Mouse (Mus musculus) heart, adult 18-20 months (tissue): ENCODE measurements at regions not wholly inside any gene's neighbourhood (a gene's known extent, or its start where the extent isn't known, plus 50 kb on each side); places are given as distances from the start of the nearest gene placed in this dataset.

Experiments used
- DNase-seq, 2 experiments: peaks; one replicate each; pipeline ENCODE4 v3.0.0; 2021 to 2022; ENCODE audit warnings: mixed read lengths in 1 of 2

GRCm38 (mm10) chr19:15851622-15852021 is 95.5 kb downstream of the Psat1 start:
- DNase-seq, result no peak

GRCm38 (mm10) chr19:15850722-15851121 is 96.4 kb downstream of the Psat1 start:
- no peak for DNase-seq

- no peak for DNase-seq
These were observed 97.9 kb downstream of the Psat1 start for GRCm38 (mm10) chr19:15849235-15849634.

GRCm38 (mm10) chr19:15838327-15838726 is 108.8 kb downstream of the Psat1 start:
- peak in 1 of 2 experiments; percentile 5 for DNase-seq

GRCm38 (mm10) chr19:15837715-15838175 is 109.4 kb downstream of the Psat1 start:
- DNase-seq, result peak; percentile 16 to 17

- no peak for DNase-seq
These were observed 110.0 kb downstream of the Psat1 start for GRCm38 (mm10) chr19:15836956-15837714.

- no peak for DNase-seq
These were observed 110.8 kb downstream of the Psat1 start for GRCm38 (mm10) chr19:15836201-15836955.

- no peak for DNase-seq
These were observed 116.8 kb downstream of the Psat1 start for GRCm38 (mm10) chr19:15830385-15830784.

- no peak for DNase-seq
These were observed 118.0 kb downstream of the Psat1 start for GRCm38 (mm10) chr19:15829158-15829557.

GRCm38 (mm10) chr19:15827990-15828705 is 119.0 kb downstream of the Psat1 start:
- DNase-seq, result no peak

GRCm38 (mm10) chr19:15827120-15827989 is 119.8 kb downstream of the Psat1 start:
- no peak for DNase-seq

GRCm38 (mm10) chr19:15823688-15824371 is 123.3 kb downstream of the Psat1 start:
- no peak for DNase-seq

GRCm38 (mm10) chr19:15820020-15820419 is 127.1 kb downstream of the Psat1 start:
- DNase-seq, result no peak

GRCm38 (mm10) chr19:15815166-15815565 is 132.0 kb downstream of the Psat1 start:
- no peak for DNase-seq

GRCm38 (mm10) chr19:15809008-15809407 is 138.1 kb downstream of the Psat1 start:
- no peak for DNase-seq

GRCm38 (mm10) chr19:15807681-15808080 is 139.5 kb downstream of the Psat1 start:
- DNase-seq, result no peak

GRCm38 (mm10) chr19:15803131-15803889 is 143.8 kb downstream of the Psat1 start:
- DNase-seq, result no peak

GRCm38 (mm10) chr19:15802641-15803040 is 144.5 kb downstream of the Psat1 start:
- no peak for DNase-seq

- peak; percentile 78 to 83 for DNase-seq
These were observed 145.2 kb downstream of the Psat1 start for GRCm38 (mm10) chr19:15801811-15802486.
